ENCODE assay signal across 12 mouse cellular contexts in the genomic region with DNA sequence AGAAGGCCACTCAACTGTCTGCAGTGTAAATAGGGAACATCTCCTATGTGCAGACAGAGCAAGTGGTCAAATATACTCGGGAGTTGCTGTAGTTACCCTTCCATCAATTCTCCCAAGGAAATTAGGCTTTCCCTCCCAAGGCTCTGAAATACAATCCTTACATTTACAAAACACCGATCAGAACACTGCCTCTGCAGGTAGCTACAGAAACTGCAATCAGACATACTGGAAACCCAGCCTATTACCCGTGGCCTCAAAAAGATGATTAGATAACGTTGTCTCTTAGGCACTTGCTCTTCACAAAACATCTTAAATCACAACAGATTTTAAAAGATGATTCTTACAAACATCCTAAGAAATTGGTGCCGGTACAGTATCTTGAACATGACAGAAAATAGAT.
A peak's percentile ranks its signal among the peaks of the same experiment; 100 is the strongest.
DNase-seq lines count a peak whose midpoint lies in the region; ATAC-seq and TF ChIP-seq lines count a peak whose summit lies in the region.
"Had no signal": no experiment of that assay in that cellular context is flagged by ENCODE, and none has a peak within 500 bp of the region (broad histone marks: within the 10 kb centered on the region; RNA-seq: fewer than 3 reads in every experiment).

No protein-coding gene starts in this region.

- TF ChIP-seq EP300 in liver, embryonic 14.5 days (IDR thresholded peaks at IDR 0.05; ENCODE audit: low read depth) = no peak

- H3K27me3 ChIP-seq in liver, embryonic 14.5 days (ENCODE audit: control insufficient read depth, insufficient read depth, low read length) = no peaks in the 10 kb centered on the region
- no peaks in the 10 kb centered on the region for H3K27me3 ChIP-seq in liver, embryonic 12.5 days (replicated peaks)
- H3K27me3 ChIP-seq: hindbrain, embryonic 15.5 days; lung, embryonic 15.5 days had no signal

- H3K4me1 ChIP-seq in liver, embryonic 14.5 days (replicated peaks; ENCODE audit: control insufficient read depth in 2 of 2, insufficient read depth in 2 of 2, low read length in 1 of 2) = no peaks in the 10 kb centered on the region
- no peaks in the 10 kb centered on the region for H3K4me1 ChIP-seq in liver, embryonic 12.5 days
- H3K4me1 ChIP-seq: hindbrain, embryonic 15.5 days had no signal

- peak; percentile 47 to 60 for DNase-seq in cerebellum, postnatal 10 days
- DNase-seq in cerebellum, adult 11-12 months = no peak
- no peak for DNase-seq in liver, embryonic 14.5 days (ENCODE audit: low read depth in 3 of 3, low spot score in 3 of 3)
- DNase-seq in brain, adult 2 months (ENCODE audit: low read depth, low spot score) = peak; percentile 53
- no peak for DNase-seq in ovary, postnatal 10 days (ENCODE audit: low spot score)
- DNase-seq in spleen, postnatal 36 days (ENCODE audit: low spot score in 2 of 2) = no peak
- DNase-seq: adrenal gland, adult 2 months; layer of hippocampus, postnatal 36 days had no signal

- no peak overlapping the region for H3K4me3 ChIP-seq in liver, embryonic 14.5 days (ENCODE audit: insufficient read depth in 1 of 2, low read depth in 2 of 2, low read length in 2 of 2)
- H3K4me3 ChIP-seq in liver, embryonic 12.5 days = no peak overlapping the region
- H3K4me3 ChIP-seq: hindbrain, embryonic 15.5 days; lung, embryonic 15.5 days had no signal

- no peak overlapping the region for H3K27ac ChIP-seq in liver, embryonic 14.5 days
- no peak overlapping the region for H3K27ac ChIP-seq in liver, embryonic 12.5 days
- H3K27ac ChIP-seq: hindbrain, embryonic 15.5 days; lung, embryonic 15.5 days had no signal

- H3K36me3 ChIP-seq in liver, embryonic 14.5 days (replicated peaks; ENCODE audit: control insufficient read depth, insufficient read depth, low read depth) = no peaks in the 10 kb centered on the region
- H3K36me3 ChIP-seq in liver, embryonic 12.5 days = no peaks in the 10 kb centered on the region
- H3K36me3 ChIP-seq: hindbrain, embryonic 15.5 days; lung, embryonic 15.5 days had no signal

- no peak overlapping the region for H3K4me2 ChIP-seq in liver, embryonic 14.5 days (ENCODE audit: low read depth)
- no peak overlapping the region for H3K4me2 ChIP-seq in liver, embryonic 12.5 days
- H3K4me2 ChIP-seq: hindbrain, embryonic 15.5 days; lung, embryonic 15.5 days had no signal

- no peaks in the 10 kb centered on the region for H3K9me3 ChIP-seq in liver, embryonic 14.5 days (ENCODE audit: control insufficient read depth, low read length)
- H3K9me3 ChIP-seq in liver, embryonic 12.5 days (replicated peaks) = no peaks in the 10 kb centered on the region
- H3K9me3 ChIP-seq: hindbrain, embryonic 15.5 days; lung, embryonic 15.5 days had no signal

- WGBS in liver, embryonic 14.5 days (ENCODE audit: insufficient replicate concordance) = 25% methylated on average over 5 of the region's 5 CpGs
- 31% methylated on average over 5 of the region's 5 CpGs for WGBS in liver, embryonic 12.5 days (ENCODE audit: insufficient replicate concordance)

- no peak for ATAC-seq in liver, embryonic 14.5 days (ENCODE audit: insufficient read depth)
- no peak for ATAC-seq in liver, embryonic 12.5 days
- peak; percentile 78 for ATAC-seq in megakaryocyte-erythroid progenitor cell, adult 5-6 weeks (replicated peaks; ENCODE audit: low FRiP score, low TSS enrichment, poor library complexity, severe bottlenecking)

- no peak overlapping the region for H3K9ac ChIP-seq in liver, embryonic 14.5 days (replicated peaks)
- H3K9ac ChIP-seq in liver, embryonic 12.5 days = no peak overlapping the region
- H3K9ac ChIP-seq: hindbrain, embryonic 15.5 days; lung, embryonic 15.5 days had no signal

- peak; percentile 16; the same call in 1 of the 2 replicates for TF ChIP-seq CTCF in liver, embryonic 14.5 days (IDR thresholded peaks at IDR 0.05; ENCODE audit: low read depth)

Comparison
In these comparisons a context has a peak if more than half of its experiments do, and no peak if none do; other contexts are left out.
1. DNase-seq: peak in cerebellum, postnatal 10 days (2 of 2) and brain, adult 2 months (single experiment); none in cerebellum, adult 11-12 months (single experiment), liver, embryonic 14.5 days (0 of 3), ovary, postnatal 10 days (single experiment) and spleen, postnatal 36 days (0 of 2).